In the genomic region with DNA sequence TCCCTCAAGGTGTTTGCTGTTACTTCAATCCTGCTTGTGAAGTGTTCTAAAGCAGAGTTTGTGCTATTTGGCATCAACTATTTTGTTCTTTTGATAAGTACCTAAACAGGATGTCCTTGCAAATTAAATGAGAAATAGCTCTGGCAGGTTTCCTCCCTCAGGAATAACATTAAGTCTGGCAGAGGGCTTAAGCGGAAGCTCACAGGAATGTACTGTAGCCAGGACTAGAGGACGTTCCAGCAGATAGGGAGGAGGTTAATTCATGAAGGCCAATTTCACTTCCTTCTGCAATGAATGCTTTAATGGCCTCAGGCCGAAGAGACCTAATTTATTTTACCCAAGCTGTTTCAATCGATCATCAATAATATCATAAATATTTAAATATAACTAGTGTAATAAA, we compare ENCODE assay signal across 15 mouse cellular contexts.
A peak's percentile ranks its signal among the peaks of the same experiment; 100 is the strongest.
DNase-seq lines count a peak whose midpoint lies in the region; ATAC-seq lines count a peak whose summit lies in the region.
"Had no signal": no experiment of that assay in that cellular context is flagged by ENCODE, and none has a peak within 500 bp of the region (broad histone marks: within the 10 kb centered on the region; RNA-seq: fewer than 3 reads in every experiment).

No protein-coding gene starts in this region.

- no peak overlapping the region for H3K27ac ChIP-seq in kidney, embryonic 14.5 days (ENCODE audit: low read depth, low read length)
- H3K27ac ChIP-seq in embryonic facial prominence, embryonic 14.5 days (replicated peaks; ENCODE audit: low read depth, low read length): no peak overlapping the region
- H3K27ac ChIP-seq: hindbrain, embryonic 14.5 days; limb, embryonic 12.5 days; stomach, embryonic 15.5 days had no signal

- DNase-seq in adrenal gland, postnatal 14 days: peak; percentile 23
- DNase-seq in adrenal gland, postnatal 4 days (ENCODE audit: low spot score in 2 of 2): no peak
- DNase-seq in kidney, adult 9 months: peak; percentile 19
- peak; percentile 36 for DNase-seq in embryonic facial prominence, embryonic 14.5 days (ENCODE audit: low spot score)
- DNase-seq in heart, postnatal 4 days: peak; percentile 15
- no peak for DNase-seq in urinary bladder, postnatal 4 days (ENCODE audit: low spot score in 2 of 2)
- DNase-seq: cerebellum, adult 11-12 months; layer of hippocampus, postnatal 36 days; thymus, postnatal 25 days had no signal

- H3K4me1 ChIP-seq in kidney, embryonic 14.5 days (ENCODE audit: control insufficient read depth, insufficient read depth, low read length): no peaks in the 10 kb centered on the region
- no peaks in the 10 kb centered on the region for H3K4me1 ChIP-seq in embryonic facial prominence, embryonic 14.5 days (ENCODE audit: control insufficient read depth, insufficient read depth, low read length)
- H3K4me1 ChIP-seq: limb, embryonic 12.5 days; stomach, embryonic 15.5 days had no signal

- H3K4me3 ChIP-seq in kidney, embryonic 14.5 days (ENCODE audit: low read length): no peak overlapping the region
- H3K4me3 ChIP-seq in embryonic facial prominence, embryonic 14.5 days (ENCODE audit: low read depth, low read length): no peak overlapping the region
- H3K4me3 ChIP-seq: limb, embryonic 12.5 days; stomach, embryonic 15.5 days had no signal

- H3K4me2 ChIP-seq in kidney, embryonic 14.5 days (replicated peaks; ENCODE audit: low read depth, low read length): no peak overlapping the region
- no peak overlapping the region for H3K4me2 ChIP-seq in embryonic facial prominence, embryonic 14.5 days (ENCODE audit: low read depth, low read length)
- H3K4me2 ChIP-seq: hindbrain, embryonic 14.5 days; limb, embryonic 12.5 days; stomach, embryonic 15.5 days had no signal

- 44% methylated on average over 4 of the region's 4 CpGs for WGBS in kidney, embryonic 14.5 days
- WGBS in embryonic facial prominence, embryonic 14.5 days: 40% methylated on average over 4 of the region's 4 CpGs

- no peak for ATAC-seq in kidney, embryonic 14.5 days (ENCODE audit: low FRiP score, low TSS enrichment)
- no peak for ATAC-seq in embryonic facial prominence, embryonic 14.5 days (ENCODE audit: low read depth)
- no peak for ATAC-seq in erythroid progenitor cell, adult 5-6 weeks (replicated peaks; ENCODE audit: low FRiP score, poor library complexity, severe bottlenecking)
- ATAC-seq: intestine, postnatal 0 days had no signal

- H3K9ac ChIP-seq in kidney, embryonic 14.5 days (ENCODE audit: low read depth, low read length): no peak overlapping the region
- H3K9ac ChIP-seq in embryonic facial prominence, embryonic 14.5 days (ENCODE audit: low read depth, low read length): no peak overlapping the region
- H3K9ac ChIP-seq: hindbrain, embryonic 14.5 days; limb, embryonic 12.5 days; stomach, embryonic 15.5 days had no signal

- no peaks in the 10 kb centered on the region for H3K36me3 ChIP-seq in kidney, embryonic 14.5 days (ENCODE audit: control insufficient read depth, insufficient read depth, low read length)
- H3K36me3 ChIP-seq in embryonic facial prominence, embryonic 14.5 days (ENCODE audit: control insufficient read depth, insufficient read depth, low read length): no peaks in the 10 kb centered on the region
- H3K36me3 ChIP-seq: limb, embryonic 12.5 days; stomach, embryonic 15.5 days had no signal

- H3K9me3 ChIP-seq in kidney, embryonic 14.5 days (ENCODE audit: control insufficient read depth, low read length): no peaks in the 10 kb centered on the region
- H3K9me3 ChIP-seq in embryonic facial prominence, embryonic 14.5 days (ENCODE audit: control insufficient read depth, low read length): no peaks in the 10 kb centered on the region
- H3K9me3 ChIP-seq: limb, embryonic 12.5 days; stomach, embryonic 15.5 days had no signal

- H3K27me3 ChIP-seq in kidney, embryonic 14.5 days (ENCODE audit: control insufficient read depth, insufficient read depth, low read length): no peaks in the 10 kb centered on the region
- no peaks in the 10 kb centered on the region for H3K27me3 ChIP-seq in embryonic facial prominence, embryonic 14.5 days (replicated peaks; ENCODE audit: control insufficient read depth, insufficient read depth, low read length)
- H3K27me3 ChIP-seq: limb, embryonic 12.5 days; stomach, embryonic 15.5 days had no signal

Comparison
In these comparisons a context has a peak if more than half of its experiments do, and no peak if none do; other contexts are left out.
1. DNase-seq: peak in adrenal gland, postnatal 14 days (single experiment), kidney, adult 9 months (single experiment), embryonic facial prominence, embryonic 14.5 days (single experiment) and heart, postnatal 4 days (single experiment); none in adrenal gland, postnatal 4 days (0 of 2) and urinary bladder, postnatal 4 days (0 of 2).